Mouse (Mus musculus): ENCODE data around the gene Lsamp. TPM values are rescaled to one million over a fixed set of nuclear protein-coding genes. Genes with fewer than 3 reads are reported as not detected.

The Lsamp gene
- polyA plus RNA-seq, 1 experiment from 2014 or later = 0.20 TPM

DNA sequence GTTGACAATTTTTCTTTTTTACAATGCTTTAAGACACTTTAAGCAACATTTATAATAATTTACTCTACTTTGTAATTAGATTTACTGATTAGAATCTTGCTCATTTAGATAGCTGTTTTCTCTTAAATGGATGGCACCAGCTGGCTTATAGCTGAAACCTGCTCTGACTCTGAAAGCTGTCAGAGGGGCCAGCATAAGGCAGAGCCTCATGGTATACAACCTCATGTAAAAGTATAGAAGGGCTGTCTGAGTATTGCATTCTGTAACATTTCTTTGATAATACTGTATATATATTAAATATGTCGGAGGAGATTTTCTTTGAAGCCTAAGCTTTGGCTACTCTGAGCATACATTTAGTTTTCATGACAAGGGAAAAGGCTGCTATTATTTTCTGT lies 1953.4 kb downstream of the Lsamp start:
- Histone ChIP-seq H3K27me3 (replicated peaks; ENCODE audit: insufficient read depth, low read length) (no peaks in the 10 kb centered on the region), H3K27ac (ENCODE audit: low read length) (no peak overlapping the region), H3K4me2 (replicated peaks; ENCODE audit: low read depth, low read length) (no peak overlapping the region), H3K9ac (replicated peaks; ENCODE audit: low read depth) (no peak overlapping the region), H3K4me1 (ENCODE audit: insufficient read depth, low read depth, low read length) (no peaks in the 10 kb centered on the region), H3K4me3 (ENCODE audit: low read depth, low read length) (no peak overlapping the region), H3K9me3 (ENCODE audit: low read length) (no peaks in the 10 kb centered on the region), H3K36me3 (ENCODE audit: insufficient read depth, low read length) (no peaks in the 10 kb centered on the region)
- no peak for ATAC-seq
- WGBS = 88% methylated on average over 1 of the region's 1 CpGs
- no peak for TF ChIP-seq EP300 (IDR thresholded peaks at IDR 0.05)
- TF ChIP-seq CTCF (IDR thresholded peaks at IDR 0.05) = no peak
- no peak for DNase-seq (ENCODE audit: low spot score)

GRCm38 (mm10) chr16:41938258-41938657 lies 1954.1 kb downstream of the Lsamp start:
- Histone ChIP-seq H3K36me3 (ENCODE audit: insufficient read depth, low read length) (no peaks in the 10 kb centered on the region), H3K4me1 (ENCODE audit: insufficient read depth, low read depth, low read length) (no peaks in the 10 kb centered on the region), H3K4me3 (ENCODE audit: low read depth, low read length) (no peak overlapping the region), H3K9ac (replicated peaks; ENCODE audit: low read depth) (no peak overlapping the region), H3K27me3 (replicated peaks; ENCODE audit: insufficient read depth, low read length) (no peaks in the 10 kb centered on the region), H3K9me3 (ENCODE audit: low read length) (no peaks in the 10 kb centered on the region), H3K27ac (ENCODE audit: low read length) (no peak overlapping the region), H3K4me2 (replicated peaks; ENCODE audit: low read depth, low read length) (no peak overlapping the region)
- TF ChIP-seq CTCF (IDR thresholded peaks at IDR 0.05) (no peak), EP300 (IDR thresholded peaks at IDR 0.05) (no peak)
- ATAC-seq (no peak), DNase-seq (ENCODE audit: low spot score) (no peak)
- 91% methylated on average over 5 of the region's 5 CpGs for WGBS

DNA sequence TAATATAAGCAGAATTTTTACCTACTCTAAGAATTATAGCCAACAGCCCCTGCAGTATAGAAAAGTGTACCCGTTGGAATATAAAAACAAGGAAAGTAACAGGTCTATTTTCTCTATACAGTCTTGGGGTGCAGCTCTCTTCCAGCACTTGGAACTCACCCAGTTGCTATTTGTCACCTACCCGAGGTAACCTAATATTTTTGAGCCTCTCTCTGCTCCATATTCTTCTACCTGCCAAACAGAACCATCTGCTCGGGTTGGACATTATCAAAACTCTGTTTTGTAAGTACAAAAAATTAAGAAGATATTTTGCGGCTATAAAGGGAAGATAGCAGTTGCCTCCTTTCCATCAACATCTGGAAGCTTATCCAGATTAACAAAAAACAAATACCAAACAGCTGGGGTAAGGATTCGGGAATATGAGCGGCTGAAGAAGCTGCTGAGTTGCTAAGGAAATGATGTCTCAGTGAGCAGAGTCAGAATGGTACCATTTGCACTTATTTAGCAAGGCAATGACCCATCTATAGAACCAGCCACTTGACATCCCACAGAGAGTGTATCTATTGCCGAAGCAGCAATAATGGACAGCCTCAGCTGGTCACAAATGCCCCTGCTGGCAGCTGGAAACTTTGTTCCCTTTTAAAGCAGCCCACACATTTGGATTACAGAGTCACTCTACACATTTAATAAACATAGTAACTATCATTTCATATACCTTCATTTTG lies 1957.6 kb downstream of the Lsamp start:
- ATAC-seq = no peak
- no peak overlapping the region for H3K27ac ChIP-seq (ENCODE audit: low read length)
- H3K36me3 ChIP-seq (ENCODE audit: insufficient read depth, low read length) = no peaks in the 10 kb centered on the region
- DNase-seq (ENCODE audit: low spot score) = no peak
- no peaks in the 10 kb centered on the region for H3K9me3 ChIP-seq (ENCODE audit: low read length)
- H3K27me3 ChIP-seq (replicated peaks; ENCODE audit: insufficient read depth, low read length) = no peaks in the 10 kb centered on the region
- no peak overlapping the region for H3K4me3 ChIP-seq (ENCODE audit: low read depth, low read length)
- no peaks in the 10 kb centered on the region for H3K4me1 ChIP-seq (ENCODE audit: insufficient read depth, low read depth, low read length)
- no peak overlapping the region for H3K9ac ChIP-seq (replicated peaks; ENCODE audit: low read depth)
- no peak overlapping the region for H3K4me2 ChIP-seq (replicated peaks; ENCODE audit: low read depth, low read length)
- 73% methylated on average over 7 of the region's 7 CpGs for WGBS
- TF ChIP-seq EP300 (IDR thresholded peaks at IDR 0.05) = no peak
- TF ChIP-seq CTCF (IDR thresholded peaks at IDR 0.05) = no peak

DNA sequence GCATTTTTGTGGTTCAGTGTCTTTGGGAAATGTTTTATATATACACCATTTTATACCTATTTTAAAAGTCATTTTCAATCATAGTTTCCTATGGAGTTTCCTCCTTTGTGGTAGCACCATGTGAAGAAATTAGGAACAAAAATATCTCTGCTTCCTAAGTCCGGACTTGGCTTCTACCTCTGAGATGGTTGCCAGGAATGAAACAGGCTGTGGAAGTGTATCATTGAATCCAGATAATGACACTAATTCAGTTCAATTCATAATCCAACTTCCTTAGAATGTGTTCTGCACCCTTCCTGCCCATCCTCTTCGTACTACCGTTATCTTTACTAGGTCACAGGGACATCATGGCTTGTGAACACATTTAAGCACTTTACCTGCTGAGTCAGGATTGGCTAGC lies 1973.7 kb downstream of the Lsamp start:
- ATAC-seq = no peak
- TF ChIP-seq CTCF (IDR thresholded peaks at IDR 0.05) = no peak
- TF ChIP-seq EP300 (IDR thresholded peaks at IDR 0.05) = no peak

GRCm38 (mm10) chr16:41965636-41966035 lies 1981.5 kb downstream of the Lsamp start:
- Histone ChIP-seq H3K9me3 (ENCODE audit: low read length) (no peaks in the 10 kb centered on the region), H3K27ac (ENCODE audit: low read length) (no peak overlapping the region), H3K4me3 (ENCODE audit: low read depth, low read length) (no peak overlapping the region), H3K36me3 (ENCODE audit: insufficient read depth, low read length) (no peaks in the 10 kb centered on the region), H3K4me2 (replicated peaks; ENCODE audit: low read depth, low read length) (no peak overlapping the region), H3K27me3 (replicated peaks; ENCODE audit: insufficient read depth, low read length) (no peaks in the 10 kb centered on the region), H3K9ac (replicated peaks; ENCODE audit: low read depth) (no peak overlapping the region), H3K4me1 (ENCODE audit: insufficient read depth, low read depth, low read length) (no peaks in the 10 kb centered on the region)
- ATAC-seq (no peak), DNase-seq (ENCODE audit: low spot score) (no peak)
- TF ChIP-seq CTCF (IDR thresholded peaks at IDR 0.05) = no peak
- WGBS = 47% methylated on average over 1 of the region's 1 CpGs

More for the DNA sequence above, 1973.7 kb downstream of the Lsamp start:
- H3K9me3 ChIP-seq (ENCODE audit: low read length) = no peaks in the 10 kb centered on the region
- WGBS = 96% methylated on average over 3 of the region's 3 CpGs
- no peak overlapping the region for H3K27ac ChIP-seq (ENCODE audit: low read length)
- H3K27me3 ChIP-seq (replicated peaks; ENCODE audit: insufficient read depth, low read length) = no peaks in the 10 kb centered on the region
- H3K4me2 ChIP-seq (replicated peaks; ENCODE audit: low read depth, low read length) = no peak overlapping the region
- H3K4me1 ChIP-seq (ENCODE audit: insufficient read depth, low read depth, low read length) = no peaks in the 10 kb centered on the region
- no peak for DNase-seq (ENCODE audit: low spot score)
- no peak overlapping the region for H3K4me3 ChIP-seq (ENCODE audit: low read depth, low read length)
- H3K9ac ChIP-seq (replicated peaks; ENCODE audit: low read depth) = no peak overlapping the region
- H3K36me3 ChIP-seq (ENCODE audit: insufficient read depth, low read length) = no peaks in the 10 kb centered on the region

DNA sequence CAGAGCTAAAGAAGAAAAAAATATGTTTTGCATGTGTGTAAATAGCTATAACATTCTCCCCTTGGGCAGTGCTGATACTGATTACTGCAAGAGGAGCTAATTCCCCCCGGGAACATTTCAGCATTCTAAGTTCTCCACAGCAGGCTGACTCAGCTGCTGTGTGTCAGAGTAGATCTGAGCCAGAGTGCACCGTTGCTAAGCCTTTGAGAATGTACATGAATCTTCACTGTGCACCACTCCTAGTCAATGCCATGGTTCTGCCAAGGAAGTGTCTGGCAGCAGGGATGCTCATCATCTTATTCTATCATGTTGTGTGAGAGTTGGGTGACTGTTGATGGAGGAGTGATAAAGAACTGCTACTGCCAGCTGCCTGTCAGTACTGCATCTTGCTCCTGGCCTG lies 1985.1 kb downstream of the Lsamp start:
- H3K27me3 ChIP-seq (replicated peaks; ENCODE audit: insufficient read depth, low read length) = no peaks in the 10 kb centered on the region
- H3K9me3 ChIP-seq (ENCODE audit: low read length) = no peaks in the 10 kb centered on the region
- no peaks in the 10 kb centered on the region for H3K36me3 ChIP-seq (ENCODE audit: insufficient read depth, low read length)
- no peak overlapping the region for H3K4me2 ChIP-seq (replicated peaks; ENCODE audit: low read depth, low read length)
- no peak overlapping the region for H3K9ac ChIP-seq (replicated peaks; ENCODE audit: low read depth)
- 62% methylated on average over 2 of the region's 2 CpGs for WGBS
- ATAC-seq (no peak), DNase-seq (ENCODE audit: low spot score) (no peak)
- H3K27ac ChIP-seq (ENCODE audit: low read length) = no peak overlapping the region
- H3K4me3 ChIP-seq (ENCODE audit: low read depth, low read length) = no peak overlapping the region
- H3K4me1 ChIP-seq (ENCODE audit: insufficient read depth, low read depth, low read length) = no peaks in the 10 kb centered on the region
- no peak for TF ChIP-seq CTCF (IDR thresholded peaks at IDR 0.05)
- no peak for TF ChIP-seq EP300 (IDR thresholded peaks at IDR 0.05)
